10 mouse cellular contexts compared by ENCODE assay signal in genomic region chr14:55085324-55086008, GRCm38 (mm10). TPM values are rescaled to one million over a fixed set of nuclear protein-coding genes. Genes with fewer than 3 reads are reported as not detected.
DNase-seq lines count a peak whose midpoint lies in the region; ATAC-seq and TF ChIP-seq lines count a peak whose summit lies in the region.
"Had no signal": no experiment of that assay in that cellular context is flagged by ENCODE, and none has a peak within 500 bp of the region (broad histone marks: within the 10 kb centered on the region; RNA-seq: fewer than 3 reads in every experiment).

No protein-coding gene starts in this region.

- peak overlapping the region; percentile 64 for H3K27ac ChIP-seq in forebrain, embryonic 13.5 days
- no peak overlapping the region for H3K27ac ChIP-seq in kidney, embryonic 15.5 days
- peak overlapping the region; percentile 55 for H3K27ac ChIP-seq in olfactory bulb, adult 2 months (ENCODE audit: insufficient read depth, low read depth, low read length)

- peak overlapping the region; percentile 24 for H3K4me2 ChIP-seq in forebrain, embryonic 13.5 days
- no peak overlapping the region for H3K4me2 ChIP-seq in kidney, embryonic 15.5 days

- peak; percentile 50 for ATAC-seq in forebrain, embryonic 13.5 days
- peak; percentile 40; the same call in 1 of the 2 replicates for ATAC-seq in kidney, embryonic 15.5 days (replicated peaks; ENCODE audit: low FRiP score)

- no peaks in the 10 kb centered on the region for H3K27me3 ChIP-seq in forebrain, embryonic 13.5 days
- no peaks in the 10 kb centered on the region for H3K27me3 ChIP-seq in kidney, embryonic 15.5 days
- H3K27me3 ChIP-seq: megakaryocyte, embryonic 14.5 days had no signal

- no peaks in the 10 kb centered on the region for H3K9me3 ChIP-seq in forebrain, embryonic 13.5 days (replicated peaks)
- H3K9me3 ChIP-seq in kidney, embryonic 15.5 days (replicated peaks), result no peaks in the 10 kb centered on the region
- H3K9me3 ChIP-seq: megakaryocyte, embryonic 14.5 days had no signal

- peak; percentile 19 for DNase-seq in right cerebral cortex, postnatal 14 days
- no peak for DNase-seq in right cerebral cortex, adult 18-20 months
- no peak for DNase-seq in left cerebral cortex, postnatal 10 days (ENCODE audit: extremely low spot score in 1 of 2, low spot score in 2 of 2)
- DNase-seq in adrenal gland, postnatal 25 days, result no peak
- no peak for DNase-seq in gastrocnemius, postnatal 25 days
- DNase-seq: layer of hippocampus, postnatal 36 days had no signal

- H3K9ac ChIP-seq in forebrain, embryonic 13.5 days, result no peak overlapping the region
- H3K9ac ChIP-seq in kidney, embryonic 15.5 days, result no peak overlapping the region

- peaks cover 14% of the 10 kb centered on the region for H3K36me3 ChIP-seq in forebrain, embryonic 13.5 days (ENCODE audit: poor library complexity, severe bottlenecking)
- no peaks in the 10 kb centered on the region for H3K36me3 ChIP-seq in kidney, embryonic 15.5 days

- intact Hi-C loops in left cerebral cortex, postnatal 10 days (cut with DNase I), result no loop called here

- 29% methylated on average over 9 of the region's 9 CpGs for WGBS in forebrain, embryonic 13.5 days
- 24% methylated on average over 9 of the region's 9 CpGs for WGBS in kidney, embryonic 15.5 days
- 27% methylated on average over 9 of the region's 9 CpGs for WGBS in olfactory bulb, adult 2 months

- TF ChIP-seq POLR2A in olfactory bulb, adult 2 months (IDR thresholded peaks at IDR 0.05; ENCODE audit: insufficient read depth, low read depth, low read length), result no peak

- peaks cover 68% of the 10 kb centered on the region for H3K4me1 ChIP-seq in forebrain, embryonic 13.5 days
- H3K4me1 ChIP-seq in kidney, embryonic 15.5 days, result peaks cover 24% of the 10 kb centered on the region
- peaks cover 24% of the 10 kb centered on the region for H3K4me1 ChIP-seq in olfactory bulb, adult 2 months (ENCODE audit: control insufficient read depth, insufficient read depth, low read length)

- H3K4me3 ChIP-seq in forebrain, embryonic 13.5 days, result no peak overlapping the region
- no peak overlapping the region for H3K4me3 ChIP-seq in kidney, embryonic 15.5 days (replicated peaks)
- H3K4me3 ChIP-seq in olfactory bulb, adult 2 months (ENCODE audit: insufficient read depth, low read depth, low read length), result no peak overlapping the region
- H3K4me3 ChIP-seq: megakaryocyte, embryonic 14.5 days had no signal

- TF ChIP-seq CTCF in olfactory bulb, adult 2 months (IDR thresholded peaks at IDR 0.05; ENCODE audit: insufficient read depth, low read depth, low read length), result no peak

RNA-seq across cellular contexts. Expression of gene Zfhx2, which starts 6.7 kb away (rescaled TPM):
- 26.7 and 28.0 TPM in 2 replicates for polyA plus RNA-seq in forebrain, embryonic 13.5 days (2015; fragmentation: Nextera tagmentation; extraction: Ambion mirVana)
- polyA plus RNA-seq in kidney, embryonic 15.5 days (2015; fragmentation: Nextera tagmentation; extraction: Ambion mirVana), result 6.0 and 6.5 TPM in 2 replicates
- polyA plus RNA-seq in olfactory bulb, adult 2 months (2012; ENCODE audit: insufficient read depth, insufficient read length, low replicate concordance, missing spikeins), result not detected in 2 replicates
- 10 to 100 TPM; 26.6 to 27.2 TPM for total RNA-seq in left cerebral cortex, postnatal 10 days (2021)
- 9.1 and 9.9 TPM in 2 replicates for total RNA-seq in adrenal gland, postnatal 25 days (2021)
- 1 to 10 TPM; 3.5 to 3.7 TPM for total RNA-seq in gastrocnemius, postnatal 25 days (2021)

RNA-seq across cellular contexts. Expression of gene Thtpa, which starts 9.1 kb away (rescaled TPM):
- 39.0 and 42.0 TPM in 2 replicates for polyA plus RNA-seq in forebrain, embryonic 13.5 days (2015; fragmentation: Nextera tagmentation; extraction: Ambion mirVana)
- 21.0 and 21.5 TPM in 2 replicates for polyA plus RNA-seq in kidney, embryonic 15.5 days (2015; fragmentation: Nextera tagmentation; extraction: Ambion mirVana)
- polyA plus RNA-seq in olfactory bulb, adult 2 months (2012; ENCODE audit: insufficient read depth, insufficient read length, low replicate concordance, missing spikeins), result not detected in 2 replicates
- 10 to 100 TPM; 31.4 to 31.5 TPM for total RNA-seq in left cerebral cortex, postnatal 10 days (2021)
- total RNA-seq in adrenal gland, postnatal 25 days (2021), result 16.2 and 21.6 TPM in 2 replicates
- total RNA-seq in gastrocnemius, postnatal 25 days (2021), result 10 to 100 TPM; 10.5 to 11.1 TPM

RNA-seq across cellular contexts. Expression of gene Ap1g2, which starts 20.9 kb away (rescaled TPM):
- polyA plus RNA-seq in forebrain, embryonic 13.5 days (2015; fragmentation: Nextera tagmentation; extraction: Ambion mirVana), result 9.7 and 9.8 TPM in 2 replicates
- polyA plus RNA-seq in kidney, embryonic 15.5 days (2015; fragmentation: Nextera tagmentation; extraction: Ambion mirVana), result 15.9 and 18.9 TPM in 2 replicates
- polyA plus RNA-seq in olfactory bulb, adult 2 months (2012; ENCODE audit: insufficient read depth, insufficient read length, low replicate concordance, missing spikeins), result not detected in 2 replicates
- total RNA-seq in left cerebral cortex, postnatal 10 days (2021), result 10 to 100 TPM; 14.6 to 18.0 TPM
- 27.4 and 32.8 TPM in 2 replicates for total RNA-seq in adrenal gland, postnatal 25 days (2021)
- 1 to 10 TPM; 4.8 to 5.7 TPM for total RNA-seq in gastrocnemius, postnatal 25 days (2021)

RNA-seq across cellular contexts. Expression of gene Jph4, which starts 31.3 kb away (rescaled TPM):
- 17.5 and 17.7 TPM in 2 replicates for polyA plus RNA-seq in forebrain, embryonic 13.5 days (2015; fragmentation: Nextera tagmentation; extraction: Ambion mirVana)
- 0.59 and 1.2 TPM in 2 replicates for polyA plus RNA-seq in kidney, embryonic 15.5 days (2015; fragmentation: Nextera tagmentation; extraction: Ambion mirVana)
- not detected in 2 replicates for polyA plus RNA-seq in olfactory bulb, adult 2 months (2012; ENCODE audit: insufficient read depth, insufficient read length, low replicate concordance, missing spikeins)
- total RNA-seq in left cerebral cortex, postnatal 10 days (2021), result 100 to 1,000 TPM; 368 to 375 TPM
- total RNA-seq in adrenal gland, postnatal 25 days (2021), result 3.8 and 6.6 TPM in 2 replicates
- total RNA-seq in gastrocnemius, postnatal 25 days (2021), result under 1 TPM; 0.28 to 0.35 TPM
